Mouse (Mus musculus): ENCODE measurements around the gene Scrn1.

The Scrn1 gene

DNA sequence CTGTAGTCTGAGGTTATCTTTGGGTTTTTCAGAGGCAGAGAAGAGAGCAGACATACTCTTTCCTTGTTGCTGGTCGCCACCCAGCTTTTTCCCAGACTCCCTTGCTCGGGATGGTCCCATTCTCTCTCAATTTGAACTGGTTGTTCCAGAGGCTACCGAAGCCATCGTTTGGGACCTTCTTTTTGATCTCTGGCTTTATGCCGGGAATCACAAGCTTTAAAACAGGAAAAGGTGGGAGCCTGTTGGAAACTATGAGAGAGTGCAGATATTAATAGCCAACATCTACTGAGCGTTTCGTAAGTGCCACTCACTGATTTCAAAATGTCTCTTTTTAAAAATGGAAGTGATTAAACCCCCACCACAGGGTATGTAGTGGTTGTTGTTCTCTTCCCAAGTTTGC, 94.4 kb downstream of the Scrn1 start:
- no peak for DNase-seq

DNA sequence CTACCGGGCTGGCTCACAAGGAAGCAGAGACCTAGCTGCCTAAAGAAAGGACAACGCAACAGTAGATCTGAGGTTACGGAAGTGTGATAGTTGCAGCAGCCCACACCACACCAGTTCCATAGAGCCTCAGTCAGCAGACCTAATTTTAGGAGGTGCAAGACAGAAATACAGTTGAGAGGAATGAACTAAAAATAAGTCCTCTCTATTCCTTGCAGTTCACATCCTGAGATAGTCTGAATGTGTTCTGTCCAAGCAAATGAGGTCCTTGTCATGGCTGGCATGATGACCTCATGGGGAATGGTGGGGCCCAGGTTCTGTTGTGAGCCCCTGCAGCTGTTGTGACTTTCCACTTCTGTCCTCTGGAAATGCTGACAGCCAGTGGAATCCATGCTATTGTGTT, 98.9 kb downstream of the Scrn1 start:
- no peak for DNase-seq

DNA sequence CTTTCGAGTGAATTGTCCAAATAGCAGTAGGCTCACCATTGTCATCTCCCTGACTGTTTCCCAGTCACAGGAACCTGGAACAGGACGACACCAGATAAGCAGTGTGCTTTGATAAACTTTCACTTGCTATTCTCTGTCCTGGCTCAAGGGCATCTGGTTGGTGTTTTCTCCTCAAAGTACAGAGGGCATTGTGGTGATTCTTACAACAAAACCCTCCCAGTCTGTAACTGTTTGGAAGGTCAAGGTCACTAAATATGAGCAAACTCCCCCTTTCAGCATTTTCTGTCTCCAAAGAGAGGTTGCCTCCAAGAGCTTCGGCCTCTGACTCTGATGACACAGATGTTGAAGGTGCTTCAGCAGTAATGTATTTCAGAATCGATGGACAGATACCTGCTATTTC, 101.4 kb downstream of the Scrn1 start:
- DNase-seq, result no peak

DNA sequence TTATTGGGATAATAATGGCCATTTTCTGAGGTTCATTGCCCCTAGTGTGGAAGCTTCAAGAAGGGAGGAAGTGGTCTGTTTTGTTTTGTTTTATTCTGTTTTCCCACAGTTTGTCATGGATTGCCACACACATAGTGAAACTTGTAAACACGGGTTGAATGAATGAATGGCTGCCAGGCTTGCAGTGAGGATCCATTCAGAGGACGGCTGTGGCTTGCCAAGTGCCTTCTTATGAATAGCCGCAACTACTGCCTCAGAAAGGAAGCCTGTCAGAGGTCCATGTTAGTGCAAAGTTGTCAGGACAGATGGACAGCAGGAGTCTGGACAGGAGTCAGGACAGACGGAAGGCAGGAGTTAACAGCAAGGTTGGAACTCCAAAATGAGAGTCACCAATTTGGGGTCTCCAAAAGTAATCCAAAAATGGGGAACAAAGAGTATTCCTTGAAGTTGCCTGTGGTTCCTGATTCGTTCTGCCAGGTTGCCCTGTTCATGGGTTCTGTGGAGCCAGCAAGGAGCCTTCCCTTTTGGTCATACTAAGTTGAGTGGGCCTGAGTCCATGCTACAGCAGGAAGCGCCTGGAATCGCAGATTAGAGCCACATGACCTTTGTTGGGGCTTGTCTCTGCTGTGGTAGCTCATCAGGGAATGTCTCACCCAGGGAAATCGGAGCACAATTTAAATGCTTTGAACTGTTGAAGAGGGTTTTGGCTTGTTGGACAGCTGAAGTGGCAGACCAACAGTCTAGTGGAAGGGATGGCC, 102.4 kb downstream of the Scrn1 start:
- DNase-seq, result no peak

DNA sequence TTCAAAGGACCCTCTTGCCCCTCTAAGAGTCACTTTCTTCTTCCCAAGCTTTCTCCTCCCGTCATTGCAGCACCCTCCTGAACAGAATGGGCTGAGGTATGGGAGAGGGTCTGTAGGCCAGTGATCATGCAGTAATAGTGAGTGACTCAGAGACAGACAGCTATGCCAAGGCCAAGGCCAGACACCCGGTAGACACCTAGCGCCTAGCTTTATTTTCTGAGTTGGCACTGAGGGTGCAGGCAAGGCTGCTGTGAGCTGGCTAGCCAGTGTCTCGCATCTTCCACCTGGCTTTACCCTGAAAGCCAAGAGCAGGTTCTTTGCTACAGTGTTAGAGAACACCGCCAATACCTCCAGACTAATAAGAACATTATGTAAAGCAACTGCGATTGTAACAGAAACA, 103.5 kb downstream of the Scrn1 start:
- no peak for DNase-seq

DNA sequence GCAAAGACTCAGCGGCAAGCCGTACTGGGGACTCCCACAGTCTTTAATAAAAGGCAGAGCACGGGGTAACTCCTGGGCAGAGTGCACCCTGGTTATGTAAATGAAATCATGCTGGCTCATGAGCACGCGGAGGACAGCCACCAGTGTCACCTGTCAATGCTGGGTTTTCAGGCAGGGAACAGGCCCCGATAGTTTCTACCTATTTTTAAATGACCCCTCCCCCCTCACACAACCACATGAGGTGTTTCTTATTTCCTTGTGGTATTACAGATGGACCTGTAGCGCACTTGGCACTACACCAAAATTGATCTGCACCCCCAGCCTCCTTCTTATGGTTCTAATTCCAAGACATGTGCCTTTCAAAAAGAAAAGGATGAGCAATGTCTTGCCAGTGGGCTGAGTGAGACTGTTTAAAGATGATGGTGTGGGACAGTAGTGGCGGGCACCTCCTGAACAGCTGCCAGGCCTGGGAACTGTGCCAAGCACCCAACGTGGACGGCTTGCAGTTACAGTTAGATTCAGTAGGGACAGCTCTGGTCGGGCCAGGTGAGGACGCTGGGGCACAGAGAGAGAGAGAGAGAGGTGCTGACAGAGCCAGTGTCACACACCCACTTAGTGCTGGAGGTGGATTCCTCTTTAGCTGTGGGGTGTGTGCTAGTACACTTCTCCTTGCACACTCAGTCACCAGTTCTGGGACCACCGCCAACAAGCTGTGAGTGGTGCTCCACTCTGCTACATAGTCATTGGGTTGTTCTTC, 105.2 kb downstream of the Scrn1 start:
- no peak for DNase-seq

DNA sequence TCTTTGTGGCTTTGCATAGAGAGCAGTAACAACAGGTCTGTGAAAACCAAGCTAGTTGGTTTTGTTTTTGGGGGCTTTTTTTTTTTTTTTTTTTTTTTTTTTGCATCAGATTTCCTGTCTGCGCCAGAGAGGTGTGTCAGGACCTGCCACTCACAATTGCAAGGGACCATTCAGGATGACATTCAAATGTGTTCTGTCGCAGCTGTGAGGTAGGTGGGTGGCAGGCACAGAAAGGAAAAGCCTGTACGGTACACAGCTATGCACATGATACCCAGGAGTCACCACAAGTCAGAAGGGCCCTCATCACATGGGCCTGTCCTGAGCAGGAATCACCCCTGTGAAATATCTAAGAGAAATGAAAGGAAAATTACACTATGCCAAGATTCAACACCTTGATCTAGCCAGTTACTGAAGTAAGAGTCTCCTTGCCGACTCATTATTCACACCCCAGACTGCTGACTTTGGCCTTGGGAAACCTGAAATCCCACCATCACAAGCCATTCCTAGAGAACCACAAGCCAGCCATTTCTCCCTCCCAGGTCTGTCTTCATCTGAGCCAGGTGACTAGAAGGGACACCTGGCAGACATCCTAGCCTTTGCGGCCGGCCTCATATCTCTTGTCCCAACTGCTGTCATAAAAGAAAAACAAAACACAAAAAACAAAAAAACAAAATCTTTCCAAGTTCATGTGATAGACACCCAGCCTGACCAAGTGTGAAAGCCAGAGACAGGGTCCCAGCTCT, 105.9 kb downstream of the Scrn1 start:
- DNase-seq, result no peak

DNA sequence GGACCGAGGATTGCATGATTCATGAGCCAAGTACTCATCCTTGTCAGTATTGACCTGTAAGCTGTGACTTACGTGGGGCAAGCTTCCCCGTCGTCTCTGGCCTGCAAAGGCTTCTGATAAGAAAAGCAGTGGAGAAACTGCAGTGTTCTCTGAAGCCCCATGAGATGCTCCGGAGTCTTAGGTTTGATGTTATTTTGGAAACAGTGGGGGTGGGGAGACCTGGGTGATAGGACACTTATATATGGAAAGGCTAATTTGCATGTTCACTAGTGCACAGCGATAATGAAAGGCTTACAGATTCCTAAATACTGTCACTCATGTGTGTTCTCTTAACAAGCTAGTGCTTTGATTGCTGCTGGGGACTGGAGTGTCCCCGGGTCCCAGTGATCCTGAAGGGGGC, 106.6 kb downstream of the Scrn1 start:
- no peak for DNase-seq
